Mouse (Mus musculus): Measurements from ENCODE around the gene Dennd1a.

DNA sequence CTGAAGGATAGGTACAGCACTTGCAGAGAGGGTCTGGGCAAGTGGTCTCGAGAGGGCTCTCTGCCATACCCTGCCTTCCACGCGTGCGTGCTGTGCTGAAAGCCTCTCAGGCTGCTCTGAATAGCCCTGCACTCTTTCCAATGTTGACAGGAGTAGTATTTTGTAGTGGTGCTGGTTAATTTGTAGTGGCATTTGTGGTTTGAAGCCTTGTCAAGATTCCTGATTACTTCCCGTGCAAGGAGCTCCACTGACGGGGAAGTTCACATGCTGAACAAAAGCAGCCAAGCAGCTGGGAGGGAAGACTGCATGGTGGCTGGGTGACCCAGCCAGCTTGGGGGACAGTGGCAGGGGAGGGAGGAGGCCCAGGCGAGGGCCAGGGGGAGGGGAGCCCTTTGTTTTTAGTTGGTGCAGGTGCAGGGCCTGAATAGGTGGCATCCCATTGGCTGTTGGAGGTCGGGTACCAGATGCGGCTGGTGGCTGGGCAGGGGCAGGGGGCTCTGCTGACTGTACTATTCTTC is 457.4 kb downstream of the Dennd1a start:
- TF ChIP-seq EP300 (IDR thresholded peaks at IDR 0.05; ENCODE audit: low read depth) (no peak), CTCF (IDR thresholded peaks at IDR 0.05; ENCODE audit: low read depth) (no peak)

Data from liver, postnatal 0 days (tissue).